Mouse (Mus musculus) spleen, postnatal 36 days (tissue): Measurements from ENCODE around the gene Gabbr2.
A peak's percentile ranks its signal among the peaks of the same experiment; 100 is the strongest.

Source experiments
- DNase-seq, 2 experiments: peaks; one replicate each; pipeline ENCODE4 v3.0.0; 2022; ENCODE audit warnings: low spot score in 2 of 2, mixed read lengths in 1 of 2

Gabbr2 gene

DNA sequence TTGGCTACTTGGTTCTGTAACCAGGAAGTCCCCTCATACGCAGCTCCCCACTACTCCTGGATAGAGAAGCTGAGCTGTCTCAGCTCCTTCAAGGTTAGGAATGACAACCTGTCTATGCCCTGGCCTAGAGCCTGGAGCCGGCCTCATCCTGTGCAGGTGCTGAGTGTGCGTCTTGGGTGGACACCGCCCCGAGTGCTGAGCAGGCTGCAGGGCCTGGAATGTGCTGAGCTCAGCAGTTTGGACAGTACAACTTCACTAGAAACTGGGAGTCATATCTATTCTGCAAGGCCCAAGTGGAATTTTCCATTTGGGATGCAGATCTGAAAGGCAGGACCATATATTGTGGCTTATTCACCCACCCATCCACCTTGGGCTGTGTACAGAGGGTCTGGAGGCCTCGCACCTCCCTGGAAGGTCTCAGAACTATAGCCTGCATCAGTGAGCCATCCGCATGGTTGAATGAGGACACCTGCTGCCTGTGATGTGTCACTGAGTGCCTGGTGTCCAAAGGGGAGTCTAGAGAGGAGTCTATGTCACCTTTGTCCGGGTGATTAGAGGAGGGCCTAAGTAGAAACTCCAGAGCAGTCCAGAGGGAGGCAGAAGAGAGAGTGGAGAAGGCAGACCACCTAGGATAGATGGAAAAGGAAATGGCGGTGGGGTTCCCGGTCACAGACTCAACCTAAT is 165.7 kb downstream of the Gabbr2 start:
- DNase-seq: no peak

DNA sequence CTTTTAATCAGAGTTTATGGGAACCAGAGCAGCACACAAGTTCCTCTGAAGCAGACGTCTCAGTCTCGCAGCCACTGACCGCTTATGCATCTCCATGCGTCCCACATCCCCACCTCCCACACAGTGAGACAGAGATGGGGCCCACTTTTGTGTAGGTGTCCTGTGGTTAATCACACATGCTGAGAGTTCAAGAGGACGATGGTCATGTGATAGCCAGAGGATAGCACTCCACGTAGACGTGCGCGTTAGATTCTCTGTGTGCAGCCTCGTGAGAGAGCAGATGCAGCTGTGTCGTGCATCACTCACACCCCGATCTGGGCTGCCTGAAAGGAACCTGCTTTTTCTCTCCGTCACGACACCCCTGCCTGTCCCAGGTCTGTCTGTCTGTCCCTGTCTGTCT is 167.9 kb downstream of the Gabbr2 start:
- no peak for DNase-seq

DNA sequence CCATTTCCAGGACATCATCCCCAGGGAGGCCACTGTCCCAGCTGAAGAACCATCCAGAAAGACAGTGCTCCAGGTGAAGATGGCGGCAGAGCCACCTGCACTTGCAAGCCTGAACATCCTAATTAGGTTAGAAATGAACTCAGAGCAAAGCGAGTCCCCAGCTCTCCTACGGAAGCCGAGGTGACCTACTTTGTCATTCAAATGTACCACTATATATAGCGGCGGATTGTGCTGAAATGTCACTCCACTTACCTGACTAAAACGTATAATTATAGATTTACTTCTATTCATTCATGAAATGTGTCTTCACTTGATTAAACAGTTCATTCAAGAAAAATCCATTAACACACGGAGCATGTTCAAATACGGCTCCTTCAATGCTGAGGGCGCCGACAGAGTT is 170.0 kb downstream of the Gabbr2 start:
- DNase-seq: no peak

GRCm38 (mm10) chr4:46814954-46815353 is 176.7 kb downstream of the Gabbr2 start:
- no peak for DNase-seq

GRCm38 (mm10) chr4:46814236-46814635 is 177.4 kb downstream of the Gabbr2 start:
- no peak for DNase-seq

DNA sequence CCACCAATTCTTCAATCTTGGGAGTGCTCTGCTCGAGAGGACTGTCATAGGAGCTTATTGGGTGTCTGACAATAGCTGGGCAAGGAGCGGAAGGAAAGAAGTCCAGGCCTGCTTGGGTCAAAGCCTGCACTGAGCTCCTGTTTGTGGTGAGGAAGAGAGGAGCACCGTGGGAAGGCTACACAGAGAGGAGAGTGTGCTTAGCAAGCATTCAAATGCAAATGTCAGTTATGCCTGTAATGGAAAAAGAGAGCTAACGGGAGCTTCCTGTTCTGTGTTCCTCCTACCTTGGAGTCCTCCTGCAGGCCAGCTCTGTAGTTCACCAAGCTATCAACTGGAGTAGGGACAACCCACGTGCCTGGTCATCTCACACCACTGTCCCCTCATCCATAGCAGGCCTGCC is 180.5 kb downstream of the Gabbr2 start:
- DNase-seq: no peak

DNA sequence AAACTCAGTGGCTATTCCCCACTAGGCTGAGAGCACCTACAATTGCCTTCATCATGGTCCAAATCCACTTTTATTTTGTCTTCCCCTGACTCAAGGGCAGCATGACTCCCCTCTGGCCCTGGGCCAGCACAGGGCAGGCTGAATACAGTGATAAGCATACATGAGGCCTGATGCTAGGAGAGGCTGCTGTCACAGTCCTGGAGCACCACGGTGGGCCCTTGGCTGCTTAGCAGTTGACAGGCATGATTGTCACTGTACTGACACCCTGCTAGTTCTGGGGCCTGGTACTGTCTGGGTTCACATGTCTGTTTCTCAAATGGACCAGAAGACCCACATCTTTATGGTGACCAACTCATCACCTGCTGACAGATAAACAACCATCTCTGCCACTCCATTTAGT is 184.8 kb downstream of the Gabbr2 start:
- DNase-seq: peak in 1 of 2 experiments; percentile 15

- DNase-seq: no peak
Observed at GRCm38 (mm10) chr4:46805910-46806309, 185.8 kb downstream of the Gabbr2 start.

- DNase-seq: no peak
Observed at GRCm38 (mm10) chr4:46802386-46802785, 189.3 kb downstream of the Gabbr2 start.

DNA sequence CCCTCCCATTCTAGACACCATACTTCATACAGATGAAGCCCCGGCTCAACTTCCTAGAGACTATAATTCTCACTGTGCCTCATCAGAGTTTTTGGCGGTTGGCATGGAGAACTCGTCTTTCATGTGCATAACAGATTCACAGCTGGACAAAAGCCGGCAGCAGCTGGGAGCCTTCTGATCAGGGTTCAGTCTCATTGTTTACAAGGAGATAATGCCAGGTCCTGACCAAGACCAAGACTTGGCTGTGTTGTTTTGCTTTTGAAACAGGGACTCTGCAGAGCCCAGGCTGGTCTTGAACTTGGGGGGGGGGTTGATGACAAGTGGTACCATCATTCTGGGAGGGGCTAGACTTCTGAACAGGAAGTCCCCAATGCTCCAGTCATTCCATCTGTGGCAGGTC is 191.8 kb downstream of the Gabbr2 start:
- DNase-seq: no peak

DNA sequence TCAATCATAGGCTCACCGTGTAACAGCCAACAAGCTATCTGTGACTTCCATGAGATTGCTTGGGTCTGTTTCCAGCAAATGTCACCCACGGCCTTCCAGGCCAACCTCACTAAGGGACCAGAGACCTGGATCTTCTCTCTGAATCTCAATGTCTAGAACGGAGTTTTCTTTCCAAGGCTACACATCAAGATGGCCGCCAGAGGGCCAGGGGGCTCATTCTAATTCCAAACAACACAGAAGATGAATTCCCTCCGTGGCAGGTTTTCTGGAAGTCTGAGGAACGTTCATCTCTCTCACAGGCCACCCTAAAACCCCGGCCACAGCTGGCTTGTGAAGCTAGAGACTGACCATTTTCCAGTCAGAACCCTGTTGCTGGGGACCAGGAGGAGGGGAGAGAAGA is 196.0 kb downstream of the Gabbr2 start:
- DNase-seq: no peak

DNA sequence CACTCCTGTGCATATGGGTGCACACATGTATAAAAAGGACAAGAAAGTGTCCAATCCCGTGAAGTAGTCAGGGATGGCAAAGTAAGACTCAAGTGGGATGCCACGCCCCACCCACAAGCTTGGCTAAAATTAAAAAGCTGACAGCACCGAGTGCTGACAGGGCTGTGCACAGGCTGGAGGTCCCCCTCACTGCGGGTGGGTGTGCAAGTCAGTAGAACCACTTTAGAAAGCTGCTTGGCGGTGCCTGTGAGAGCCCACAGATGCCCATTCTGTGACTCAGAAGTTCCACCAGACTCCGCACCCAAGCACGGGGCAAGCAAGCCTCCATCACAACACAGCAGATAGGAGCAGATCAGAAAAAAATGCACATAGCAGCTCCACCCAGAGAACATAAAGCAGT is 197.1 kb downstream of the Gabbr2 start:
- no peak for DNase-seq

GRCm38 (mm10) chr4:46792280-46793026 is 199.2 kb downstream of the Gabbr2 start:
- DNase-seq: no peak

- no peak for DNase-seq
Observed at GRCm38 (mm10) chr4:46791268-46791951, 200.3 kb downstream of the Gabbr2 start.

DNA sequence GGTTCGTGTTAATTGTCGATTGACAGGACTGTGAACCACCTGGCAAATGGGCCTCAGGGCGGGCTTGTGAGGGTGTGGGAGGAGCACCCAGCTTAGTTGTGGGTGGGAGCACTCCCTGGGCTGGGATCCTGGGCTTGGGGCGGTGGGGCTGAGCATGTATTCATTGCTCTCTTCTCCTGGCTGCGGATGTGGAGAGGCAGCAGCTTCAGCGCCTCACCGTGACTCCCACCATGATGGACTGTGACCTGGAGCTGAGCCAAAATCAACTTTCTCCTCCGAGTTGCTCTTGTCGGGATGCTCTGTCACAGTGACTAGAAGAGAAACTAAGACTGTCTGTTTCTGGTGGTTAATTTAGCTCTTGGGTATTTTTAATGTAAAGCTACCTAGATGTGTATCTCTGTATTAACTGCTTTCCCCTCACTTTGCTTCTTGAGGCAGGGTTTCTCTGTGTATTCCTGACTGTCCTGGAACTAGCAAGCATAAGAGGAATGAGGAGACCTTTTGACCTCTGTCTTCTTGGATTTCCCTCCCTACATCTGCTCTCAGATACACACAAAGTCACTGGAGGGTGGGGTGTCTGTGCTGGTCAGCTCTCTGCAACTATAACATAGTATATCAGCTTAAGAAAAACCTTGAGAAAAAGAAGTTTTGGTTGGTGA is 200.9 kb downstream of the Gabbr2 start:
- no peak for DNase-seq

GRCm38 (mm10) chr4:46784430-46785049 is 207.1 kb downstream of the Gabbr2 start:
- no peak for DNase-seq

- DNase-seq: no peak
Observed at GRCm38 (mm10) chr4:46781109-46781508, 210.6 kb downstream of the Gabbr2 start.

- DNase-seq: peak; percentile 76 to 79
Observed at GRCm38 (mm10) chr4:46775959-46776358, 215.7 kb downstream of the Gabbr2 start.

- no peak for DNase-seq
Observed at GRCm38 (mm10) chr4:46774652-46775051, 217.0 kb downstream of the Gabbr2 start.

DNA sequence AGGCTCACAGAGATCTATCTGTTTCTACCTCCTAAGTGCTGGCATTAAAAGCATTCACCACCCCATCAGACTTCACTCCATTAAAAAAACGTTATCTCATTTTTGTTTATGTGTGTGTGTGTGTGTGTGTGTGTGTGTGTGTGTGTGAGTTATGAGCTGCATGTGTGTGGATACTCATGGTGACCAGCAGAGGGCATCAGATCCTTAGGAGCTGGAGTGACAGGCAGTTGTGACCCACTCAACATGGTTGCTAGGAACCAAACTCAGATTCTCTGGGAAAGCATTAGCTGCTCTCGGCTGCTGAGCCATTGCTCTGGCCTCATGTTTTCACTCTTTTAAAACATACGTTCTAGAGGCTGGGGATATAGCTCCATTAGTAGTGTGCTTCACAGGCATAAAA is 218.4 kb downstream of the Gabbr2 start:
- no peak for DNase-seq

- no peak for DNase-seq
Observed at GRCm38 (mm10) chr4:46772591-46772990, 219.1 kb downstream of the Gabbr2 start.

DNA sequence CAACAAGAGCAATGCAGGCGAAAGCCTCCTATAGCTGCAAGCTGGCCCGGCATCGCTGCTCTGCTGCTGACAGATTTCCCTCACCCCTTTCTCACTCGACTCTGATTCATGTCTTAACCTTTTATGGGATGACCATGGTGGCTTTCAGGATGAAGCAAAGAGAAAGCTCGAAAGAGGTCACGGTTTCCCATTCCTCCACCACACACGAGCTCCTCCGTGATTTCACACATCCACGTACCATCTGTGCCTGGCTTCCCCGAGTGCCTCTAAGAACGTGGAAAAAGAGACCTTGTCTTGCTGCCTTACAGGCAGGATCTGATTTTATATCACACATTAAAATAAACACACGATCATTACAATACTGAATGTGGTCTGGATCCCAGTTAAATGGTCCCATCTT is 220.6 kb downstream of the Gabbr2 start:
- DNase-seq: no peak
